Mouse (Mus musculus) cerebellum, postnatal 4 days (tissue): ENCODE measurements at regions not wholly inside any gene's neighbourhood (a gene's known extent, or its start where the extent isn't known, plus 50 kb on each side); places are given as distances from the start of the nearest gene placed in this dataset.

Experiments
- DNase-seq, 2 experiments: peaks; one replicate each; pipeline ENCODE4 v3.0.0; 2022; ENCODE audit warnings: low spot score in 2 of 2, mixed read lengths in 1 of 2

DNA sequence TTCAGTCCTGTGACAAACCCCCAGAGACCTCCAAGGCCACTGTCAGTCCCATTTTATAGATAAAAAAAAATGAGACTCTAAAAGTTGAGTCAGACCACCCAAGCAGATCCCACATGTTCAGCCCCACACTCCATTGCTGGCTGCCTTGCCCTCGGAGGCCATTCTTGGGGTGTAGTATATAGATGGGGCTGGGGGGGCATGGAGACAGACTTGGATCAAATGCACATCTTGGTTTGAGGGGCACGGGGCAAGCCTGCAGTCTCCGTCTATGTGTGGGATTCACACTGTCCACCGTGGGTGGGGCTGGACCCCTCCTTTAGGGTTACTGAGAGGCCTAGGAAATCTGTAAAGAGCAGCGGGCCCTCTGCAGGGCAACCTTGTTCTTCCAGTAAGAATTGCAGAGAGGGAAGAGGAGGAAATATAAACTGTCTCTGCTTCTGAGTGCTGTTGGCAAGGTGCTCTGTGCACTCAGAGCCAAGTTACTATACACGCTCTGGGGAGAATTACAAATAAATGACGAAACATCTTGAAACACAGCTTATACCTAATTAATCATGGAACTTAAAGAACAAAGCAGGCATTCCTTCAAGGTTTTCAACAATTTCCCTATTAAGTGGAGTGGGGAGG lies 184.4 kb upstream of the Habp2 start:
- no peak for DNase-seq

DNA sequence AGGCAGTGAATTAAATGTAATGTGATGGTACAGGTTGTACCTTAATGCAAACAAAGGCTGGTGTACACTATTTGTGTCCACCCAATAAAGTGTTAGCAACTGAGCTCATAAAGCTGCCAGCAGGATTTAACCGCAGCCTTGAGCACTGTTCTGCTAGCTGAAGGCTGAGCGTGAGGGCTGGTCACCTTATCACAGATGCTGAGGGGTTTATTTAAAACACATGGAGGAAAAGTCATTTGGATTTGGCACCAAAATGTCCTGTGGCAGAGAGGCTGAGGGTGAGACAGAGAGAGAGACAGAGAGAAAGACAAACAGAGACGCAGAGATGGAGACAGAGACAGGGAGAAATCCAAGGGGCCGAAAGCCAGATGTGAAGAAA lies 181.9 kb upstream of the Habp2 start:
- no peak for DNase-seq

DNA sequence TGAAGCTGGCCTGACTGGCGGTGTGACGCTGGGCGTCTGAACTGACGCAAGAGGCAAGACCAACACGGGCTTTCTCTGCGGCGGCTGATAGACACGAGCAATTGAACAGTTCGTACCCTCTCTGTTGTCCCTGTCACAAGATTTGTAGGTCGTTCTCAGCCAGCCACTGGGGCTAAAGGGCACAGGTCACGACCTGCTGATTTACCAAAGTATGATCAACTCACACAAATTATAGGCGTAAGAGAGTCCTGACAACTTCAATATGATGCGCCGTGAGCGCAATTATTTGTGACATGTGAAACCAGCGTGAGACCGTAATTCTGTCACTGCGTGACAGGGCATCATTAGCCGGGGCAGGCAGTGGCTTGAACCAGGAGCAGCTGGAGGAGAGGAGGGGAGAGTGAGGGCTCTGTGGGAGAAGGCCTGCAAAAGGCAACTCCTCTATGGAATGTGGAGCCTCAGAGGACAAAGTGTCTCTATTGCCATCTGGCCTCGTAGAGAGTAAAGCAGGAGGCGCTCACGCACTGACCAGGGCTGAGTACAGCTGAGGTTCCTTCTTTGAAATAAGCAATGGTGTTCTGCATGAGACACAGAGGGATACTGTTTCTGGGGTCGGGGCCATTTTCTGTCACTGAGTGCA lies 181.4 kb upstream of the Habp2 start:
- peak in 1 of 2 experiments; percentile 5 for DNase-seq

DNA sequence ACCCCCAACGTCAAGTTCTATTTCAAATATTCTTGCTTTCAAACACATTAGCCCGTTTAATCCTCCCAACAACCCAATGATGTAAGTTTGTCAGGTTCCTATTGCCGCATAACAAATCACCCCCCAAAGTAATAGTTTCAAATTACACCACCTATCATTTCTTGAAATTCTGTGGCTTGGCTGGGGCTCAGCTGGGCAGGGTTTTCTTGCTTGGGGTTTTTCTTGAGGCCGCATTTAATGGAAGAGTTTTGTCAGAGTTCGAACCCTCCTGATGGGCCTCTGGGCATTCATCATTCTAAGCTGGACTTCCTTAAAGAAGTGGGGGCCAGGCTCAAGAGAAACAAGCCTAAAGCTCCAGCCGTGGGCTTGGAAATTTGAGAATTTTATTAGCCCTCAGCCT lies 178.1 kb upstream of the Habp2 start:
- DNase-seq: no peak

DNA sequence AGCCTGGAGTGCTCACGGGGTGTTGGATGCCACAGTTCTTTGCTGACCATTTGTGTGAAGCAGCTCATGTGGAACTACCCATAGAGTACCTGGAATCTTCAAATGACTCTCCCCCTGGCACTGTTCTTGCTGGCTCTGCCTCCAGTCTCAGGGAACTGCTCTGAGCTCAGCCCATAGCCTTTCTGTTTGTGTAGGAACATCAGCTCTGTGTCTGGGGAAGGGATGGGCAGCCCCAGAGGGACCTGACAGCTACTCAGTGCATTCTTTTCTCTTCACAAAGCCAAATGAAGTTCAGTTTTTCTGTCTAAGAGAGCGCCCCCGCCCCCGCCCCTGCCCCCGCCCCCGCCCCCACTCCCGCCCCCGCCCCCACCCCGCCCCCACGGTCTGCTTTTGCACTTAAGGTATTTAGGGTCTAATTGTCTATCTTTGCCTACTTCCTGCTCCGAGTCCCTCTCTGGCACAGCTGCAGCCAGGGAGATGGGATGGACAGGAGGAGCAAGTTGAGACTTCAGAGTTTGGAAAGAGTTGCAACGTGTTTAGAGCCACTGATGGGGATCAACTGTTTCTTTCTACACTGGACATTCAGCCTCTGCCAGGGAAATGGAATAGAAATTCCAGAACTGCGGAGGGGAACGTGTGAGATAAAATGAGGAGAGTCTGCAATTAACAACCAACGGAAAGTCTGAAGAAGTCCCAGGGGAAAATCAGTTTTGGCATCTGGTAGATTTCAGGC lies 171.2 kb upstream of the Habp2 start:
- DNase-seq: no peak

DNA sequence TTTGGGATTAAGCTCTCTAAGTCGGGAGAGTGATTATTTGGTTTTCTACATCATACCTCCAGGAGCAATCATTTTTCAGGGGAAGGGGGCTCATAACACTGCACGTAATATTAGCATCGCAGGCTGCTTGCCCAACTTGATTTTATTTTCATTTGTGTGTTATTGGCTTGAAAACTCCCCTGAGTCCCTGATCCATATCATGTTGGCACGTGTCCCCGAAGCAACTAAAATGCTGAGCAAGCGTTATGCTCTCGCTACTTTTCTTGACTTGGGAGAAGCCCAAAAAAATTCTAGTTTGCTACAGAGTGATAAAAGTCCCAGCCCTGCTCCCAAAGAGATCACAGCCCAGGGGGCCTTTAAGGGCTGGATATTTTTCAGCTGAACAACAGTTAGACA lies 170.7 kb upstream of the Habp2 start:
- DNase-seq: no peak

DNA sequence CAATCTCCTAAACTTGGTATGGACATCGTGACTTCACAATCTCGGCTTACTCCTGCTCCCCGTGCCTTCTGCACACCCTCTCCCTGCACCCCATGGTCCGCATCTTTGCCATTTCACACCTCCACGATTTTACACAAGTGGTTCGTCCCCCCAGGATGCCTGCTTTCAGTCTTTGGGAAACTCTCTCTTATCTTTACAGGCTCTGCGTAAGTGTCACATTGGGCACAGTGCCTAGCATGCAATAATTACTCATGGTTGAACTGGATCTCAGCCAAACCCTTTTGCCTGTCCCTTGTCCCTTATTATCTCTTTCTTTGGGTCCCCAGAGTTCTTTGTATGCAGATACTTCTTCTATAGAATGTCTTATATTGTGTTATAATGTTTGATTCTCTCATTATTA lies 166.2 kb upstream of the Habp2 start:
- no peak for DNase-seq

DNA sequence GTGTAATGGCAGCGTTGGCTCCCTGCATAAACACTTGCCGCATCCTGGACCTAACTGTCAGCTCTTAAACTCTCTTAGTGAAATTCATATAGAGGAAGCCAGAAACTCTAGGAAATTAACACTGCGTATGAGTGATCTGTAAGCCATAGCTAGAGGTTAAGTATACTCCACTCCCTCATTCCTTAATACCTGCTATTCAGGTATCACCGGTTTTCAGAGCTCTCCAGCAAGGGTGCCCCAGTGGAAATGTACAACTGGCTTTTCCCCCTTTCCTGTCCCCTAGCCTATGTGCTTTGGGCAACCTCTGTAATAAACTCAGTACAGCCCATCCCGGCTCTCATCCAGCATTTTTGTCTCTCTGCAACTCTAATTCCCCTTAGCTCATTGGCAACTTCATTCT lies 164.8 kb upstream of the Habp2 start:
- no peak for DNase-seq

DNA sequence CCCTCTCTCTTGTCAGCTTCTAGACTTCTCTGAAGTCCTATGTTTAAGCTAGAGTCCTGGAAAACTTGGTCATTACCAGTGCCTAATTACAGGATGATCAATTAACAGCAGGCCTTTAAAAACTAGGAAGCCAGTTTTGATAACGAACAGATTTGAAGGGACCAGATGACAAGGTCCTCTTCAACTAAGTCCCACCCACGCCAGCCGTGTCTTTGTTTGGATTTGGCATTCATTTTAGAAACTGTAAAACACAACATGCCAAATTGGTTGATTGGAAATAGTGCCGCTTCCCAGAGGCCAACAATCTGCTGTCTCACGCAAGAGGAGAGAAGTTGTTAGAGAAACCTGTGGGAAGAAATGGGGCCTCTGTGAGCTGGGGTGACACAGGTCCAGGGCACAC lies 155.4 kb upstream of the Habp2 start:
- no peak for DNase-seq

DNA sequence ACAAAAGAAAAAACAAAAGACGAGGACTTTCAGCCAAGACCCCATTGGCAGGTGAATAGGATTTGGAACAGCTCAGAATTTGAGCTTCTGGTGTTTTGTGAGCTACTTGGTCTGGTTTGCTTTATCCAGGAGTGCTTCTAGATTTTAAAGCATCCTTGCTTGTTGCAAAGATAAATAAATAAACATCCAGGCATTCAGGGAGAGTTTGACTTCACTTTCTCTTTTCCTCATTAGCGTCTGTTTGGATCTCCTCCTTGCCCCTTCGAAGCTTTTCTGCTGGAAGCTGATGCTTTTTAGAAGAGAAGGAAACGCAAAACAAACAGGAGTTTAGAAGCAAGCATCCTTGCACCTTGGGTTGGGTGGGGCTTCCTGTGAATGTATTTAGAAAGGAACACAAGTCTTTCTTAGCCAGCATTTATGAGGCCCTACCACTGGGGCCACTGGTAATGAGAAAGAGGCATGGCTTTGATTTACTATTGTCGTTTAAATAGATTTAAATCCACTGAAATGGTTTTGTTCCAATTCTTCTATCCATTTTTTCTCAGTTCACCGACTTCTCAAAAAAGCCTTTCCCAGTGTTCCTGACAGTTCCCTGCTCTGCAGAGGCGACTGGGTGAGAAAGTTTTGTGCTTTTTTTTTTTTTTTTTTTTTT lies 153.9 kb upstream of the Habp2 start:
- no peak for DNase-seq

DNA sequence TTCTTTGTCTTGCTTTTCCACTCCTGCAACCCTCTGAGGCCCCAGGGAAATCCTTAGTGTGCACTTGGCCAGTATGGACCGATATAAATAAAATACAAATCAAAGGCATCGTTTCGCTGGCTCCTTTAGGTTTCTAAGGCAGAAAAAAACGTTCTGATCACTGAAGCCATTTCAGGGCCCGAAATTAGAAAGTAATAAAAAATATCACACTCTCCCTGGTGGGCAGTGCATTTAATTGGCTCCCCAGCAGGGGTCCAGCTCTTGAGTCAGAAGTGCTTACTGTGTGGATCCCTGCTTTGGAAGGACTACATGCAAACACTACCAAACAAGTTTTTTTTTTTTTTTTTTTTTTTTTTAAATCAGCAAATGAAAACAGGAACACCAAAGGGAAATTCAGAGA lies 153.4 kb upstream of the Habp2 start:
- DNase-seq: no peak

DNA sequence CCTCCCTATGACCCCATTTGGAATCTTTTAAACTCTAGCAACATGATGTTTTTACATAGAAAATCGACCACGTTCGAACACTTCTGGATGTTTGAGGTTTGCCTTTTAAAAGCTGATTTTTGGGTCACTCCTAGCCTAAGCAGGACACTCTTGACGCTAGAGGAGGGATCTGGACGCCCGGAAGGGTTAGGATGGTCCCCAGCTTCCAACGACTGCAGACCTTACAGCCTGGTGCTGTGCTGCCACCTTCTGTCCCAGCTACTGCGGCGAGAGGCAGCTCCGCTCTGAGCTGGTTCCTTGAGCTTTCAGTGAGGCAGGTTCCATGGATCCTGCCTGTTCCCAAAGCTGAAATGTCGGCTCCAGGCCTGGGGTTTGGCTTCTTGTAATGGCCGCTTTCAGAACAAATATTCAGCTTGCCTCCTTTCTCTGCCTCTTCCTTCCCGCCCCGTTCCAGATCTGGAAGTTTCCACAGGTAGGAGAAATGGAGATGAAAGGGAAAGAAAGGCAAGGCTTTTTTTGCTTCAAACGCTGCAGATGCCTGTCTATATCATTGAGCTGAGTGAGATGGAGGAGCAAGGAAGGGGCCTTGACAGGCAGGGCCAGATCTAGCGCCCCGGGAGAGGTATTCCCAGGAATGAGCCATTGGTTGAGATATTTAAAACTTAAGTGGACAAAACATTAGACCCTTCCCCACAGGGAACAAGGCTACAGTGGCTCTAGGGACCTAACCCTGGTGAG lies 152.7 kb upstream of the Habp2 start:
- peak; percentile 52 to 79 for DNase-seq

DNA sequence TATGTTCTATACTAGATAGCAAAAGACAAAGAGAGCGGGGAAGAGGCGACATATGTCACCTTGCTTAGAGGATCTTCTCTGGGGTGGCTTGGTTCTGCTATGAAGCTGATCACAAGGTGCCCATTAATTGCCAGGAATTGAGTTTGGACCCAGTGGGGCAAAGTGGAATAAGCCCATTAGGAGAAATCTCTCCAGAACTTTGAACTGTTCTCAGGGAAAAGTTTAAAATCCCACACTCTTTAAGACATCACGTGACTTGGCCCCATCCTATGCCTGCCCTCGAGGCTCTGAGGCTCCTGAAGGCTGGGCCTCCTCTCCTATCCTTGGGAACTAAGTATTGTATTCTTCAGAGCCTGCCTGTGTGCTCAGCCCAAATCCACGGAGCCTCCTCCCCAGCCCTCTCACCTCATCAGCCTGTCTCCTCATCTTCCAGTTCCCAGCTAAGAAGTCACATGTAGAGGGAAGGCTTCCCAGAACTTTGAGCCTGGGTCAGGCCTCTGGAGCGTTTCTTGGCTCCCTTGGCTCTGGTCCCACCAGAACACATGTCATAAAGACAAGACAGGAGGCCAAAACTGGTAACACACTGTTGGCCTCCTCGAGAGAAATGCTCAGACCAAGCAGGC lies 151.5 kb upstream of the Habp2 start:
- no peak for DNase-seq

DNA sequence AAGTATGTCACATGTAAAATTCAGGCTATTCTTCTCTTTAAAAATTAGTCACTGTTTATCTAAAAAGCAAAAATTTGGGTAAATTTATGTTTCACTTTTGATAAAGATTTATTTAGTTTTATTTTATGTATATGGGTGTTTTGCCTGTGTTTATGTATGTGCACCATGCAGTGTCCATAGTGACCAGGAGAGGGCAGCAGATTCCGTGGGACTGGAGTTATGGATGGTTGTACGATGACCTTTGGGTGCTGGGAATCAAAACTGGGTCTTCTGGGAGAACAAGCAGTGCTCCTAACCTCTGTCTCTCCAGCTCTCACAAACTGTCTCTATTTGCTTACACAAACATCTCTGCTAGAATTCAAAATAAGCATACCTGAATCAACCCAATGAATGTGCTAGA lies 146.4 kb upstream of the Habp2 start:
- DNase-seq: no peak

DNA sequence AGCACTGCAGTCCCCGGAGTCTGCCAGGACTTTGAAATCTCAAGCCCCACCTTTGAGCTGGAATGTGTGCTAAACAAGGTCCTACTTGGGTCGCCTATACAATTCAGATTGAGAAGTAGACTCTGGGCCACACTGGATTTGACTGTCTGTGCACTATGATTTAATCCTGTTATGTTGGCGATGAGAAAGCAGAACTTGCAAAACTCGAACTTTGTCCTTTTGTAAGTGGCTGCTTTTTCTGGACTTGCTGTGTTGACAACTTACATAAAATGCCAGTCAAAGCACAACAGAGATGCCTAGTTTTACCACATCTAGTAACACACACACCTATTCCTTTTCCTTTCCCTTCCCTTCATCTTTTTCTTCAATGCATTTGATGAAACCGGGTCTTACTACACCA lies 142.7 kb upstream of the Habp2 start:
- DNase-seq: no peak

DNA sequence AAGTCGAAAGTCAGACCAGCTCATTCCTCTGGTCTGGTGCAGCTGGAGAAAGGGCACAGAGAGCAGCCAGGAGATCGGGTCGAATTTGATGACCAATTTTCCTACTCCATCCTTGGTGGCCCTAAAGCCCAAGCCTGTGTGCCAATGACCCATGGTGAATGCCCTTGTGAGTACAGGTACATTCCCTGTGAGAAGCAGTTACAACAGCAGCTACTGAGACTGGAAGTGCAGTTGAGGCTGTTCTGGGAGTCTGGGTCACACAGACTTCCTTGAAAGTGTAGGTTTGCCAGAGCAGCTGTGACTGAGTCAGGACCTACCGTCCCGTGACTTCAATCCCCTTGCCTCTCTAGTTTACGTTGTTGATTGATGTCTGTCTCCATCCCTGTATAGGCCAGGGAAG lies 129.8 kb upstream of the Habp2 start:
- DNase-seq: no peak

DNA sequence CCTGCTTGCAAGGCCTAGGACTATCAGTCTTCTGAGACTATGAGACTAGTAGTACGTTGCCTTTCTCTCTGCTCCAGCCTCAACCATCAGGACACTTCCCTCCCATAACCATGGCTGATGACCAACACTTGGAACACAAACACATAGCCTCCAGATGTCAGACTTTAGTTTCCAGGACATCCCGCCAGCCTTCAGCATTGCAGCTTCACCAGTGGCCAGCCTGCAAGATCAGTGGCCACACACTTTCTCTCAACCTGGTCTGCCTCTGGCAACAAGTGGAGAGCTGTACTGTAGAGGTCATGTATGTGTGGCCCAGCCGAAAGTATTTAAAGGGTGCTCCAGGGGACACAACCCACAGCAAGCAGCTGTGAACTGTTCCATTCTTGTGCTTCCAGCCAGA lies 124.8 kb upstream of the Habp2 start:
- DNase-seq: no peak

DNA sequence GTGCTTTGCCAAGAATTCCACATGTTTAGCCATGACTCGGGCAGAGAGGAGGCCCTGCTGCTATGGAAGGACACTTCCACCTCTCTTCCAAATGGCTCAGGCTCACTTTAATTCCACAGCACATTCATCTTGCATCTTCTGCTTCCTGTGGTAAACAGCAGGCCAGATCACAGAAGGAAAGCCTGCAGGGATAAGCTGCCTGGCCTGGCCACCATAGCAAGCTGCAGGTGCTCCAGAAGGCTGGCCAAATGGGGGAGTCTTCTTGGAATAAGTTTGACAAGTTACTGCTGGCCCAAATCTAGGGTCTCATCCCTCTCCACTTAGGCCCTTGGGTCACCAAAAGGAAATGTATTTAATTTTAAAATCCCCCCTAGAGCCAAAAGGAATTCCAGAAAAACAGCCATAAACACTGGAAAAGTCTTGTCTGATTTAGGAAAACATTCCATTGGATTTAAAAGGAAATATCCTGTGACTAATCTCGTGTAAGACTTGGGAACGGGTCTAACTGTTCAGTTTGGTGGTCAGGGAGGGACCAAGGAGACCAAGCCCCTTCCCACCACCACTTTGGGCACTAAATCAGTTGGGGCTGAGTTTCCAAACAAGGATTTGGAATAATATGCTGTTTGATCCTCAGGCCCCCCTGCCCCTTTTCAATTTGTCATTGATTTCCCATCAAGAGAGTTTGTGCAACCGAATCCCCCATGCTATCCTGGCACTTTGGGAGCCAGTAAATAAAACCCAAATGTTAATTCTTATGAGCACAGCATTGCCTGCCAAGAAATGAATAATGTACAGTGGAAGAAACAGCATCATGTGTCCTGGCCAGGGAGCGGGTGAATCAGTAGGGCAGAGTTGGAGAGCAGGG lies 117.6 kb upstream of the Habp2 start:
- no peak for DNase-seq

DNA sequence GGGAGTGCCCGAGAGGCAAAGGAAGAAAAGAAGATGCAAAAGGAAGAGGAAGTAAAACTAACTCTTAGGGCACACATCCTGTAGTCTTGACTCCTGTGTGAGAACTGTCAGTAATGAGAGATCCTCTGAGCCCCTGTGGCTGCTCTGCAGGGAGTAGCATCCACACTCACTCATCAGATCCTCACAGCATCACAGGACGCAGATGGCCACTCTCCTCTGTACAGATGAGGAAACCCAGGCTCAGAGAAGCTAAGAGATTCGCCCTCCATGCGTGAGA lies 117.0 kb upstream of the Habp2 start:
- no peak for DNase-seq

DNA sequence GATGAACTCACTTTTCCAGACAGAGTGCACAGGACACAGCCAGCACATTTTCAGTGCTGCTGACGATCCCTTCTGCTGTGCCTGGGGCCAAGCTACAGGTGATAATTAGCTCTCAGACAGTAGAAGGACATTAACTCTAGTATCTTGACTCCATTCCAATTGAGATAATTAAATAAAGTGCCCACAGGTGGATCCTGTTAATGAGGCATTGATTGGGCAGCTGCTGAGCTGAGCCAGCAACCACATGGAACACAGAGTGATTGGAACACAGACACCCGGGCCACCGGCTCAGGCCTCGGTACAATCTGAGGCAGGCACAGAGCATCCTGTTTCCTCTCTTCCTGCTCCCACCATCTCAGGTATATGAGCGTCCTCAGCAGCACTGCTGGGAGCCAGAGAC lies 114.5 kb upstream of the Habp2 start:
- no peak for DNase-seq

DNA sequence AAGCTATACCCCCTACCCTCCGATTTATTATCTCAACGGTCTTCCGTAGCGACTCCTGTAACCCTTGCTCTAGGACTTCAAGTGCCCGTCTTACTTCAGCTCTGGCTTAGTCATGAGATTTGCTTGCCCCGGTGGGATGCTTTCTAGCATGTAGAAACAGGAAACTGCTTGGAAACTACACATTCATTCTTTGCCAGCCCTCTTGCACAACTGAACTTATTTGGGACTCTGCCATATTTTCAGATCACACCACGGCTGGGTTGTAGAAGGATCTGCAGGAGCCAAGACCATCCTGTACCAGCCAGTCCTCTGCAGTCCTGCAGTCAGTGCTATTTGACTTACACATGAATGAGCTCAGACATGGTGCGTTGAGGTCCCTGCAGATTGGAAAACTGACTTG lies 110.9 kb upstream of the Habp2 start:
- DNase-seq: no peak
